Comparison of ENCODE assay signal across 15 mouse cellular contexts in the genomic region with DNA sequence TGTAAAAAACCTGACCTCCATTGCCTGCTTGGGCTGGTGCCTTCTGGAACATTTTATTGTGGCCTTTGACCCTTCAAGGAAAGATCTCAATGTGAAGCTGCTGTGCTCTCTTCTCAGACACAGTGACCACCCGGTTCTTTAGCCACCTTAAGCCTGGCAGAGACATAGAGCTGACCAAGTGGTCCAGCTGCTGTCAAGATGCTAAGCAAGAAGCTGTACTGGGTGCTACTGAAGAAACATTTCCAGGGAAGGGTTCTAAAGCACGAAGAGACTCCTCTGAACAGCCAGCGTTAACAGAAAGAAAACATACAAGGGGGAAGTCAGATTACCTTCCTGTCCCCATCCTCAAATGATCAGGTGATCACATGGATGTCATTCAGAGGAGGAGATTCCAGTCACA.
"Had no signal": no experiment of that assay in that cellular context is flagged by ENCODE, and none has a peak within 500 bp of the region (broad histone marks: within the 10 kb centered on the region; RNA-seq: fewer than 3 reads in every experiment).

No protein-coding gene starts in this region.

- H3K27me3 ChIP-seq: midbrain, embryonic 12.5 days; midbrain, embryonic 15.5 days; neural tube, embryonic 12.5 days had no signal

- DNase-seq: lung, adult 18-20 months; lung, embryonic 14.5 days; lung, postnatal 10 days; lung, postnatal 4 days; right cerebral cortex, postnatal 14 days; right cerebral cortex, postnatal 4 days; spleen, adult 18-20 months; thymus, adult 18-20 months; thymus, postnatal 14 days; thymus, postnatal 36 days had no signal

- H3K36me3 ChIP-seq: midbrain, embryonic 12.5 days; midbrain, embryonic 15.5 days; neural tube, embryonic 12.5 days had no signal

- H3K4me1 ChIP-seq: neural tube, embryonic 12.5 days had no signal

- H3K4me3 ChIP-seq: megakaryocyte, embryonic 14.5 days; midbrain, embryonic 12.5 days; midbrain, embryonic 15.5 days; neural tube, embryonic 12.5 days had no signal

- H3K27ac ChIP-seq: liver, embryonic 14.5 days; midbrain, embryonic 12.5 days; midbrain, embryonic 15.5 days; neural tube, embryonic 12.5 days had no signal
